Mouse (Mus musculus) heart, postnatal 4 days (tissue): ENCODE results near the gene Agbl4. TPM values are rescaled to one million over a fixed set of nuclear protein-coding genes. Genes with fewer than 3 reads are reported as not detected.
A peak's percentile ranks its signal among the peaks of the same experiment; 100 is the strongest.

ENCODE experiments used
- DNase-seq: peaks from one replicate; pipeline ENCODE4 v3.0.0; 2021
- total RNA-seq, 2 experiments: library from RNA; stranded (reverse); gene quantifications; 2 replicates each; pipeline ENCODE4 v1.2.3; 2021

The Agbl4 gene
- total RNA-seq, 2 experiments from 2014 or later = 0.43 to 0.72 TPM

GRCm38 (mm10) chr4:111594655-111595295 is 1197.3 kb downstream of the Agbl4 start:
- DNase-seq = no peak

- DNase-seq = peak; percentile 42
These were observed 1199.8 kb downstream of the Agbl4 start for GRCm38 (mm10) chr4:111597249-111597661.

GRCm38 (mm10) chr4:111597986-111598385 is 1200.5 kb downstream of the Agbl4 start:
- DNase-seq = no peak

- no peak for DNase-seq
These were observed 1205.7 kb downstream of the Agbl4 start for GRCm38 (mm10) chr4:111603194-111603593.

GRCm38 (mm10) chr4:111607826-111608500 is 1210.5 kb downstream of the Agbl4 start:
- DNase-seq = no peak

GRCm38 (mm10) chr4:111621865-111622264 is 1224.4 kb downstream of the Agbl4 start:
- DNase-seq = no peak

- peak; percentile 45 for DNase-seq
These were observed 1227.5 kb downstream of the Agbl4 start for GRCm38 (mm10) chr4:111624914-111625313.

- peak; percentile 85 for DNase-seq
These were observed 1228.8 kb downstream of the Agbl4 start for GRCm38 (mm10) chr4:111626118-111626830.

GRCm38 (mm10) chr4:111632615-111633014 is 1235.2 kb downstream of the Agbl4 start:
- DNase-seq = no peak

GRCm38 (mm10) chr4:111635538-111636124 is 1238.2 kb downstream of the Agbl4 start:
- no peak for DNase-seq

GRCm38 (mm10) chr4:111638948-111639708 is 1241.7 kb downstream of the Agbl4 start:
- DNase-seq = no peak

- no peak for DNase-seq
These were observed 1247.8 kb downstream of the Agbl4 start for GRCm38 (mm10) chr4:111645117-111645830.

- DNase-seq = peak; percentile 31
These were observed 1248.3 kb downstream of the Agbl4 start for GRCm38 (mm10) chr4:111645831-111646166.

- no peak for DNase-seq
These were observed 1256.0 kb downstream of the Agbl4 start for GRCm38 (mm10) chr4:111653451-111653850.

- DNase-seq = peak; percentile 23
These were observed 1266.3 kb downstream of the Agbl4 start for GRCm38 (mm10) chr4:111663730-111664129.

- peak; percentile 51 for DNase-seq
These were observed 1266.7 kb downstream of the Agbl4 start for GRCm38 (mm10) chr4:111664146-111664545.

GRCm38 (mm10) chr4:111666713-111667112 is 1269.3 kb downstream of the Agbl4 start:
- DNase-seq = no peak

GRCm38 (mm10) chr4:111669369-111669768 is 1271.9 kb downstream of the Agbl4 start:
- DNase-seq = no peak

- DNase-seq = no peak
These were observed 1273.3 kb downstream of the Agbl4 start for GRCm38 (mm10) chr4:111670566-111671421.

GRCm38 (mm10) chr4:111671440-111671839 is 1274.0 kb downstream of the Agbl4 start:
- no peak for DNase-seq

- DNase-seq = no peak
These were observed 1276.4 kb downstream of the Agbl4 start for GRCm38 (mm10) chr4:111673904-111674303.
